Mouse (Mus musculus): ENCODE results near the gene Hnrnpa1. TPM values are rescaled to one million over a fixed set of nuclear protein-coding genes. Genes with fewer than 3 reads are reported as not detected.
"Not testable (repeated sequence)": the region's sequence is repeated elsewhere in the genome, so short reads cannot be mapped to it uniquely, and the experiment has no call there.

Gene Hnrnpa1
- total RNA-seq, 2 experiments from 2014 or later: 193 to 199 TPM

GRCm38 (mm10) chr15:103241071-103242018 lies 1.1 kb downstream of the Hnrnpa1 start:
- not testable (repeated sequence) for DNase-seq

DNA sequence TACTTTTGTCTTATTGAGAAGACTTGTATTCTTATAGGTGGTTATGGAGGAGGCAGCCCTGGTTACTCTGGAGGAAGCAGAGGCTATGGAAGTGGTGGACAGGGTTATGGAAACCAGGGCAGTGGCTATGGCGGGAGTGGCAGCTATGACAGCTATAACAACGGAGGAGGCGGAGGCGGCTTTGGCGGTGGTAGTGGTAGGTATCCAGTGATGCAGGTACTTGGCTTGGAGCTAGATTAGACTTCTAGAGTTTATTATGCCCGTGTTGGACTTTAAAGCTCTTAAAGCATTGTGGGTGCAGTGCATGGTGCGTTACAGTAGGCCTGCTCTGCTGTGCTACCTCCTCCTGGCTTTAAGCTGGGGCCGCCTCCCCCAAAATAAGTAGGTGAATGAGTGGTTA lies 2.7 kb downstream of the Hnrnpa1 start:
- no peak for DNase-seq

- no peak for DNase-seq
These were observed 5.4 kb downstream of the Hnrnpa1 start for GRCm38 (mm10) chr15:103245616-103246015.

DNA sequence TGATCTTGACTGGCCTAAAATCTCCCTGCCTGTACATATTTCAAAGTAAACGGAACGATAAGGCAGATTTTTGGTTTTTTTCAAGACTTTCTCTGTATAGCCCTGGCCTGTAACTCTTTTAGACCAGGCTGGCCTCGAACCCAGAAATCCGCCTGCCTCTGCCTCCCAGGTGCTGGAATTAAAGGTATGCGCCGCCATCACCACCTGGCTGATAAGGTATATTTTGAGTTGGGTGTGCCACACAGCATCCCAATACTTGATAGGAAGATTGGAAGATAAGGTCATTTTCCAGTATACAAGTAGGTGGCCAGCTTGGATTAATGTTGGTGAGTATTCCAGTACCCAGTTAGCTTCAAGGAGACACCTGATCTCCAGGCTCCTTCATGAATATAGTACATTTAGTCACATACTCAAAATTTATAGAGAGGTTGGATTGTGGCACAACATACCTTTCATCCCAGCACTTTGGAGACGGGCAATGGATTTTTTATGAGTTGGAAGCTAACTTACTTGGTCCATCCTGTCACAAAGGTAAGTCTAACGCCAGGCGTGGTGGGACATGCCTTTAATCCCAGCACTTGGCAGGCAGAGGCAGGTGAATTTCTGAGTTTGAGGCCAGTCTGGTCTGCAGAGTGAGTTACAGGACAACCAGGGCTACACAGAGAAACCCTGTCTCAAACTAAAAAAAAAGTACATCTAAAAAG lies 7.0 kb downstream of the Hnrnpa1 start:
- no peak for DNase-seq

- DNase-seq: no peak
These were observed 7.7 kb downstream of the Hnrnpa1 start for GRCm38 (mm10) chr15:103247782-103248400.

- DNase-seq: peak; percentile 31 to 34
These were observed 8.4 kb downstream of the Hnrnpa1 start for GRCm38 (mm10) chr15:103248401-103249313.

DNA sequence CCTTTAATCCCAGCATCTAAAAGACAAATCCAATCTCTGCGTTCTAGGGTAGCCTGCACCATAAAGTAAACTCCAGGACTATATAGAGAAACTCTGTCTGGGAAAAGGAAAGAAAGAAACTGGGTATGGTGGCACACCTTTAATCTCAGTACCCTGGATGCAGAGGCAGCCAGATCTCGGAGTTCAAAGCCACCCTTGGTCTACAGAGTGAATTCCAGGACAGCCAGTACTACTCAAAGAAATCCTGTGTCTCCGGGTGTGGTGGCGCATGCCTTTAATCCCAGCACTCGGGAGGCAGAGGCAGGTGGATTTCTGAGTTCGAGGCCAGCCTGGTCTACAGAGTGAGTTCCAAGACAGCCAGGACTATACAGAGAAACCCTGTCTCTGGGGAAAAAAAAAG lies 9.3 kb downstream of the Hnrnpa1 start:
- DNase-seq: not testable (repeated sequence)

DNA sequence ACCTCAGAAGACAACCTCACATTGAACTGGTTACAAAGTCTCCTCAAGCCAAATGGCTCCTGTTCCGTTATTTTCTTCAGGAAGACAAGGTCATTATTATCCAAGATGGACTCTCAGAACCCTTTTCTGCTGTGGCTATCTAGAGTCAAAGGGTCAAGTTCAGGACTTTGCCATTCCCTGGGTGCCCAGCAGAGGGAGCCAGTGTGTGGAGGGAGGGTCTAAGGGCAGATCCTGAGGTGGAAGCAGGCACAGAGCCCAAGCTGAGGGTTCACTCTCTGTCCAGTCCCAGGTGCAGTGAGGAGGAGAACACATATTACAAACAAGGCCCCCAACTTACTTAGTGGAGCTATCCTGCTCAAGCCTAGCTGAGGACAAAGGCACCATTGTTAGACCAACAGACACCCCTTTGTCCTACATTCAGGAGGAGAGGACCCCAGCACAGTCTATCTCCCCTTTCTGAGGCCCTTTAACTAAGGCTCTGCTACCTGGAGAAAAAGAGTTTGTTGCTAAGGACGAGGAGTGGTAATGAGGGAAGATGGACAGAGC lies 10.0 kb downstream of the Hnrnpa1 start:
- peak; percentile 84 to 86 for DNase-seq

DNA sequence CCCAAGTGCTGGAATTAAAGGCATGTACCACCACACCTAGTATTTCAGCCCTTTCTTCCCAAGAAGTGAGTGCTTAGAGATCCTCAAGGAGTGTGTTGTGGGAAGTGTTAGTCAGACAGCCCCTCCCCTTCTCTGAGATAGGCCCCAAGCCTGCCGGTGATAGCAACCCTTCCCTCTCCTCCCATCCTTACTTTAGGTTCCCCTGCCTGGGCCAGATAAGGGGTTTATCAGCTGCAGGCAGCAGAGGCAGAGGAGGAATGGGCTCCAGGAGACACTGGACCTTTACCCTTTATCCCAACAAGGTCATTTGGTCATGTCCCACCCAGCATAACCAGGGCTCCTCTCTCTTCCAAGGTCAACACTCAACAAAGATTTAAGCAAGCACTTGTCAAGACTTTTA lies 11.4 kb downstream of the Hnrnpa1 start:
- DNase-seq: no peak

DNA sequence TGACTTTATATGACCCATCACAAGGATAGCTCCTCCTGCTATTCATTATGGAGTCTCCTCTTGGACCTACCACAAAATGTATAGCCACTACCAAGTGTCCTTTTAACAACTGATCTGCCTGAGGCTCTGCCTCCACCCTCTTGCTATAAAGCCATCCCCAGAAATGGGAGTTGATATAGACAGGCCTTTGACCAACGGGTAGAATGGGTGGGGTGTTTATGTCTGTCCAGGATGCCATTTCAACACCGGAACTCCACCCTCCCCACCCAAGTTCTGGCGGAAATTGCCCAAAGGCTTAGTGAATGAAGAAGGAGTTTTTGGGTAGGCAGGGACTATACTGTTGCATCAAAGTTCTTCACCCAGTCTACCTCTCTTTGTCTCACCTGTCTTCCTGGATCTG lies 12.4 kb downstream of the Hnrnpa1 start:
- DNase-seq: no peak

- no peak for DNase-seq
These were observed 13.1 kb downstream of the Hnrnpa1 start for GRCm38 (mm10) chr15:103253352-103253751.

- DNase-seq: peak; percentile 56 to 71
These were observed 14.9 kb downstream of the Hnrnpa1 start for GRCm38 (mm10) chr15:103255169-103255568.

GRCm38 (mm10) chr15:103256210-103256986 lies 16.2 kb downstream of the Hnrnpa1 start:
- DNase-seq: no peak

DNA sequence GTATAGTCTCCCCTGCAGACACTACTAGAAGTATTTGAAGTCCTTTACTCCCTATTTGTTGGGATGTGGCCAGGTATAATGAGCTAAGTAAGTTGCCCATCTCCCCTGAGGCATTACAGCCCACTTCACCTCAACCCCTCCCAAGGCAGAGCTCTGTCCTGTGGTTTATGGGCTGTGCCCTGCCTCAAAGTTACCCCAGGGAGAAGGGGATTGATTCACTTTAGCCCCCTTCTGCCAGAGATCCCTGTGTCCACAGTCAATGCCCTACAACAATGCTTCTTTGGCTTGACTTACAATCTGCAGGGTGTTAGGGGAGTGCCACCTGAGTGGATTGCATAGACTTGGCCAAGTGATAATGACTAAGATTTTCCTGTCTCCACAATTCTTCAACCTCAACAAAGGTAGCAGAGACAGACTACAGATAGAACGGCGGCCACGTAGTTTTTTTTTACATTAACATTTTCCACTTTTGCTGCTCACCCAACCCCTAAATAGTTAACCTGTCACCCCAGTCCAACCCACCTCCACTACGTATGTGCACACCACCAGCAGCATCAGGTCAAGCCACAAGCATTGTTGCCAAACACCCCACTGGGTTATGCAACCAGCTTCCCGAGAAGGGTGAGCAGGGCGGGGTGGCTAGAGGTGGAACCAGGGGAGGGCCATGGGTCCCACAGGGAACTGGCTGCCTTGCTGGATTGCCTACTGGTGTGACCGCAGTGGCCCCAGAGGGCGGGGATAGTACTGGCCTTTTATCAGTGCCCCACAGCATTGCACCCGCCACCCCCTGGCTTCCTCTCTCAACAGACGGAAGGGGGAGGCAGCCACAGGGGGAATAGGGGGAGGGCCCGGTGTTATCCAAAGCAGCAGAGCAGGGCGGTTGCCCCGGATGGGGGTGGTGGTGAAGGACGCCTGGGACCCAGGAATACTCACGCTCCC lies 17.8 kb downstream of the Hnrnpa1 start, which contains the start of gene Nfe2:
Gene Nfe2 (minus strand): TSS at position 614 of the 939 bp plus-strand sequence.
- peak; percentile 84 to 85 for DNase-seq

- no peak for DNase-seq
These were observed 18.9 kb downstream of the Hnrnpa1 start for GRCm38 (mm10) chr15:103259162-103259561.

DNA sequence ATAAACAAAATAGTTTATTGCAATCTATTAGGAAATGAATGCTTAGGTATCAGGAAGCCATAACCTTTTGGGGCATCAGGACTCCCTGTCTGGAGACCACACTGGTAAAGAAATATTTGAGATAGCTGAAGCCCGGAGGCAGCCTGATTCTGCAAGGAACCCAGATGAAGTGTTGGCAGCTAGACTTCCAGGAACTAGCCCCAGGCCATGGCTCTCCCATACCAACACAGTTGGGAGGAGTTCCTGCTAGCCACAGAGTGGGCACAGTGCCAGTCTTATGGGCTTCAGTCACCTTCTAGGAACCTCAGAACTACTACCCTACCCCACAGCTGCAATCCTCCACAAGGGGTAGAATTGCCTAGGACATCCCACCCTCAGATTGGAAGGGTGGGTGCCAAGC lies 19.8 kb downstream of the Hnrnpa1 start:
- DNase-seq: no peak

GRCm38 (mm10) chr15:103264794-103265193 lies 24.6 kb downstream of the Hnrnpa1 start:
- no peak for DNase-seq

- no peak for DNase-seq
These were observed 28.7 kb downstream of the Hnrnpa1 start for GRCm38 (mm10) chr15:103268903-103269302.
